Mouse (Mus musculus) heart, postnatal 14 days (tissue): ENCODE data around the gene Exoc4. TPM values are rescaled to one million over a fixed set of nuclear protein-coding genes. Genes with fewer than 3 reads are reported as not detected.

ENCODE experiments used
- DNase-seq, 2 experiments: peaks; one replicate each; pipeline ENCODE4 v3.0.0; 2021 to 2022
- intact Hi-C: fragments of 180-260 bp; cut with DNase I; formaldehyde crosslinking; loops from one replicate; pipeline ENCODE4 v1.15.1; 2025
- total RNA-seq, 2 experiments: library from RNA; stranded (reverse); gene quantifications; 2 replicates each; pipeline ENCODE4 v1.2.3; 2021

The Exoc4 gene
- total RNA-seq, 2 experiments from 2014 or later: 41.7 to 41.8 TPM

GRCm38 (mm10) chr6:33733602-33734001 lies 484.7 kb downstream of the Exoc4 start:
- intact Hi-C loops: no loop called here
- no peak for DNase-seq

GRCm38 (mm10) chr6:33734032-33734431 lies 485.1 kb downstream of the Exoc4 start:
- intact Hi-C loops: no loop called here
- no peak for DNase-seq

- intact Hi-C loops: no loop called here
These were observed 490.0 kb downstream of the Exoc4 start for GRCm38 (mm10) chr6:33738857-33739291.

GRCm38 (mm10) chr6:33739304-33739703 lies 490.4 kb downstream of the Exoc4 start:
- no peak for DNase-seq
- intact Hi-C loops: no loop called here

More at GRCm38 (mm10) chr6:33738857-33739291, 490.0 kb downstream of the Exoc4 start:
- DNase-seq: no peak

GRCm38 (mm10) chr6:33755976-33756375 lies 507.1 kb downstream of the Exoc4 start:
- intact Hi-C loops: no loop called here
- DNase-seq: no peak

GRCm38 (mm10) chr6:33761557-33761956 lies 512.7 kb downstream of the Exoc4 start:
- intact Hi-C loops: no loop called here
- no peak for DNase-seq

GRCm38 (mm10) chr6:33763245-33763644 lies 514.4 kb downstream of the Exoc4 start:
- intact Hi-C loops: no loop called here
- DNase-seq: no peak

GRCm38 (mm10) chr6:33763970-33764369 lies 515.1 kb downstream of the Exoc4 start:
- intact Hi-C loops: no loop called here
- DNase-seq: peak; percentile 13 to 43

- no peak for DNase-seq
- intact Hi-C loops: no loop called here
These were observed 520.4 kb downstream of the Exoc4 start for GRCm38 (mm10) chr6:33769251-33769650.

- DNase-seq: no peak
- intact Hi-C loops: no loop called here
These were observed 521.1 kb downstream of the Exoc4 start for GRCm38 (mm10) chr6:33770021-33770420.

- intact Hi-C loops: no loop called here
- DNase-seq: no peak
These were observed 523.8 kb downstream of the Exoc4 start for GRCm38 (mm10) chr6:33772551-33773315.

- no peak for DNase-seq
- intact Hi-C loops: no loop called here
These were observed 543.7 kb downstream of the Exoc4 start for GRCm38 (mm10) chr6:33792604-33793003.

- no peak for DNase-seq
- intact Hi-C loops: no loop called here
These were observed 552.4 kb downstream of the Exoc4 start for GRCm38 (mm10) chr6:33801254-33801653.

GRCm38 (mm10) chr6:33803481-33804098 lies 554.7 kb downstream of the Exoc4 start:
- intact Hi-C loops: no loop called here
- no peak for DNase-seq

- intact Hi-C loops: no loop called here
- peak; percentile 11 to 49 for DNase-seq
These were observed 555.9 kb downstream of the Exoc4 start for GRCm38 (mm10) chr6:33804775-33805174.

- intact Hi-C loops: no loop called here
- DNase-seq: no peak
These were observed 557.3 kb downstream of the Exoc4 start for GRCm38 (mm10) chr6:33806072-33806782.

GRCm38 (mm10) chr6:33814386-33814785 lies 565.5 kb downstream of the Exoc4 start:
- intact Hi-C loops: no loop called here

GRCm38 (mm10) chr6:33823171-33823570 lies 574.3 kb downstream of the Exoc4 start:
- intact Hi-C loops: no loop called here
- no peak for DNase-seq

More at GRCm38 (mm10) chr6:33814386-33814785, 565.5 kb downstream of the Exoc4 start:
- no peak for DNase-seq

GRCm38 (mm10) chr6:33823777-33824302 lies 575.0 kb downstream of the Exoc4 start:
- intact Hi-C loops: no loop called here
- peak; percentile 24 to 26 for DNase-seq

GRCm38 (mm10) chr6:33828499-33828898 lies 579.6 kb downstream of the Exoc4 start:
- intact Hi-C loops: no loop called here
- DNase-seq: no peak

- intact Hi-C loops: no loop called here
- DNase-seq: no peak
These were observed 580.4 kb downstream of the Exoc4 start for GRCm38 (mm10) chr6:33829261-33829660.
